Mouse (Mus musculus) liver, embryonic 14.5 days (tissue): Measurements from ENCODE around the gene Bmp8b. TPM values are rescaled to one million over a fixed set of nuclear protein-coding genes. Genes with fewer than 3 reads are reported as not detected.

Experiments used
- ATAC-seq: fragments of 200-750 bp; cut with Nextera tagmentation; 2 replicates; pipeline ENCODE4 v1.8.0; 2017; ENCODE audit warnings: moderate number of reproducible peaks, mild to moderate bottlenecking, moderate library complexity; ENCODE audit not compliant: insufficient read depth
- DNase-seq, 3 experiments: peaks; one replicate each; pipeline ENCODE4 v3.0.0-alpha.2; 2012 to 2013; ENCODE audit warnings: low read depth in 3 of 3, low spot score in 3 of 3
- H3K27ac ChIP-seq: fragments of 300-500 bp; sonication (generic); 2 replicates; pipeline ENCODE4 v1.5.1; 2014; ENCODE audit warnings: moderate library complexity, mild to moderate bottlenecking, control low read depth, inconsistent platforms
- H3K27me3 ChIP-seq: fragments of 300-500 bp; sonication (generic); 2 replicates; pipeline ENCODE4 v1.6.1; 2014; ENCODE audit warnings: mild to moderate bottlenecking, low read length, moderate library complexity; ENCODE audit not compliant: control insufficient read depth, insufficient read depth
- H3K36me3 ChIP-seq: fragments of 300-500 bp; sonication (generic); replicated peaks from 2 replicates; pipeline ENCODE4 v1.6.1; 2014; ENCODE audit warnings: low read depth; ENCODE audit not compliant: control insufficient read depth, insufficient read depth
- H3K4me1 ChIP-seq, 2 experiments: fragments of 200-500 bp in 1 of 2; fragments of 300-500 bp in 1 of 2; sonication (generic) in 1 of 2; replicated peaks; 2 replicates each; pipeline ENCODE4 v1.6.1; 2012 to 2014; ENCODE audit warnings: antibody characterized with exemption in 1 of 2, inconsistent platforms in 1 of 2, low read length in 1 of 2; ENCODE audit not compliant: control insufficient read depth in 2 of 2, insufficient read depth in 2 of 2
- H3K4me2 ChIP-seq: fragments of 300-500 bp; sonication (generic); 2 replicates; pipeline ENCODE4 v1.6.1; 2014; ENCODE audit warnings: low read depth, mild to moderate bottlenecking, control low read depth, moderate library complexity
- H3K4me3 ChIP-seq, 2 experiments: fragments of 200-500 bp in 1 of 2; fragments of 300-500 bp in 1 of 2; sonication (generic) in 1 of 2; 2 replicates each; pipeline ENCODE4 v1.5.1; 2012 to 2014; ENCODE audit warnings: low read depth in 2 of 2, low read length in 2 of 2, mild to moderate bottlenecking in 2 of 2, control low read depth in 1 of 2, inconsistent platforms in 1 of 2, moderate library complexity in 1 of 2; ENCODE audit not compliant: insufficient read depth in 1 of 2
- H3K9ac ChIP-seq: fragments of 300-500 bp; sonication (generic); replicated peaks from 2 replicates; pipeline ENCODE4 v1.6.1; 2014; ENCODE audit warnings: mild to moderate bottlenecking, control low read depth, moderate library complexity
- H3K9me3 ChIP-seq: fragments of 300-500 bp; sonication (generic); 2 replicates; pipeline ENCODE4 v1.6.1; 2016; ENCODE audit warnings: low read length, mixed read lengths; ENCODE audit not compliant: control insufficient read depth
- CTCF ChIP-seq: IDR thresholded peaks from 2 replicates; pipeline ENCODE4 v1.5.1; 2016; ENCODE audit warnings: antibody characterized with exemption, low read depth, control low read depth
- EP300 ChIP-seq: IDR thresholded peaks from 2 replicates; pipeline ENCODE4 v1.6.1; 2016; ENCODE audit warnings: antibody characterized with exemption, low read depth
- WGBS: fragments of 180-500 bp; shearing (Covaris S2); extraction: QIAGEN DNeasy Blood & Tissue Kit; methylation state at CpG from one replicate; pipeline ENCODE4 v1.1.7; 2014; ENCODE audit not compliant: insufficient replicate concordance; 5-methylcytosine and 5-hydroxymethylcytosine counted together
- polyA plus RNA-seq, 2 experiments: library from polyadenylated mRNA; depleted of rRNA in 1 of 2; stranded (reverse) in 1 of 2; unstranded in 1 of 2; fragments of >200 nt; fragmentation: Nextera tagmentation in 1 of 2; extraction: Ambion mirVana in 1 of 2; gene quantifications; 2 replicates each; pipeline versions ENCODE4 v1.2.1 to v1.2.3; 2012 to 2014

Bmp8b gene
- polyA plus RNA-seq, 2 experiments = 0.22 to 0.24 TPM

GRCm38 (mm10) chr4:123071266-123071966, 33.5 kb upstream of the Bmp8b start:
- peak overlapping the region; percentile 49 for H3K4me2 ChIP-seq
- TF ChIP-seq CTCF (peak; percentile 54), EP300 (no peak)
- H3K27ac ChIP-seq = no peak overlapping the region
- H3K9ac ChIP-seq = no peak overlapping the region
- no peaks in the 10 kb centered on the region for H3K9me3 ChIP-seq
- H3K36me3 ChIP-seq = no peaks in the 10 kb centered on the region
- no peaks in the 10 kb centered on the region; the same call in 1 of the 2 replicates for H3K27me3 ChIP-seq
- ATAC-seq (peak; percentile 55; the same call in 1 of the 2 replicates), DNase-seq (peak in 1 of 3 experiments; percentile 14)
- H3K4me1 ChIP-seq = 0 out of 4 replicates have a peak, but pooled peaks cover 0 to 3% of the 10 kb centered on the region in 2 experiments
- 3% methylated on average over 13 of the region's 13 CpGs for WGBS
- H3K4me3 ChIP-seq = no peak overlapping the region

GRCm38 (mm10) chr4:123076928-123077327, 28.0 kb upstream of the Bmp8b start:
- no peak overlapping the region for H3K4me3 ChIP-seq
- H3K9ac ChIP-seq = no peak overlapping the region
- H3K4me2 ChIP-seq = no peak overlapping the region
- TF ChIP-seq CTCF (no peak), EP300 (no peak)
- no peak for DNase-seq
- no peaks in the 10 kb centered on the region for H3K9me3 ChIP-seq
- WGBS = 62% methylated on average over 8 of the region's 8 CpGs
- ATAC-seq = no peak
- H3K4me1 ChIP-seq = peaks cover 0 to 4% of the 10 kb centered on the region in 2 experiments; a peak in 1 of 4 replicates
- H3K36me3 ChIP-seq = no peaks in the 10 kb centered on the region
- H3K27me3 ChIP-seq = no peaks in the 10 kb centered on the region
- H3K27ac ChIP-seq = no peak overlapping the region

- TF ChIP-seq CTCF (no peak), EP300 (no peak)
- Histone ChIP-seq H3K9me3 (no peaks in the 10 kb centered on the region), H3K9ac (no peak overlapping the region), H3K27ac (no peak overlapping the region), H3K4me1 (peaks cover 0 to 4% of the 10 kb centered on the region in 2 experiments; a peak in 1 of 4 replicates), H3K27me3 (no peaks in the 10 kb centered on the region), H3K4me2 (no peak overlapping the region; the same call in 1 of the 2 replicates), H3K4me3 (no peak overlapping the region), H3K36me3 (no peaks in the 10 kb centered on the region)
- 18% methylated on average over 4 of the region's 4 CpGs for WGBS
- DNase-seq (peak in 2 of 3 experiments; percentile 20 to 27), ATAC-seq (peak; percentile 50; the same call in 1 of the 2 replicates)
Measured at GRCm38 (mm10) chr4:123078231-123078630, 26.7 kb upstream of the Bmp8b start.

GRCm38 (mm10) chr4:123080791-123081190, 24.2 kb upstream of the Bmp8b start:
- peaks cover 0 to 4% of the 10 kb centered on the region in 2 experiments; a peak in 1 of 4 replicates for H3K4me1 ChIP-seq
- DNase-seq (no peak), ATAC-seq (no peak)
- no peak for TF ChIP-seq CTCF
- no peak for TF ChIP-seq EP300
- no peak overlapping the region for H3K27ac ChIP-seq
- no peak overlapping the region for H3K9ac ChIP-seq
- no peak overlapping the region for H3K4me2 ChIP-seq
- H3K27me3 ChIP-seq = no peaks in the 10 kb centered on the region
- H3K4me3 ChIP-seq = no peak overlapping the region
- 56% methylated on average over 13 of the region's 13 CpGs for WGBS
- no peaks in the 10 kb centered on the region for H3K9me3 ChIP-seq
- no peaks in the 10 kb centered on the region for H3K36me3 ChIP-seq
